Mouse (Mus musculus) forebrain, postnatal 0 days (tissue): ENCODE measurements at regions not wholly inside any gene's neighbourhood (a gene's known extent, or its start where the extent isn't known, plus 50 kb on each side); places are given as distances from the start of the nearest gene placed in this dataset.

Experiments
- ATAC-seq: fragments of 200-750 bp; cut with Nextera tagmentation; 2 replicates; pipeline ENCODE4 v1.8.0; 2017; ENCODE audit warnings: mild to moderate bottlenecking, moderate library complexity
- DNase-seq: peaks from one replicate; pipeline ENCODE4 v3.0.0-alpha.2; 2015
- H3K27ac ChIP-seq: fragments of 300-500 bp; sonication (generic); 2 replicates; pipeline ENCODE4 v1.5.1; 2014; ENCODE audit warnings: low read depth, mild to moderate bottlenecking, antibody characterized with exemption, low read length, moderate library complexity, mixed read lengths
- H3K27me3 ChIP-seq: fragments of 300-500 bp; sonication (generic); 2 replicates; pipeline ENCODE4 v1.6.1; 2014; ENCODE audit warnings: mild to moderate bottlenecking, low read length, mixed read lengths; ENCODE audit not compliant: insufficient read depth
- H3K36me3 ChIP-seq: fragments of 300-500 bp; sonication (generic); 2 replicates; pipeline ENCODE4 v1.6.1; 2014; ENCODE audit warnings: mild to moderate bottlenecking, moderate library complexity; ENCODE audit not compliant: insufficient read depth
- H3K4me1 ChIP-seq: fragments of 300-500 bp; sonication (generic); 2 replicates; pipeline ENCODE4 v1.6.1; 2014; ENCODE audit warnings: antibody characterized with exemption; ENCODE audit not compliant: insufficient read depth
- H3K4me2 ChIP-seq: fragments of 300-500 bp; sonication (generic); 2 replicates; pipeline ENCODE4 v1.6.1; 2014; ENCODE audit warnings: low read depth, mild to moderate bottlenecking, moderate library complexity
- H3K4me3 ChIP-seq: fragments of 300-500 bp; sonication (generic); 2 replicates; pipeline ENCODE4 v1.5.1; 2014; ENCODE audit warnings: low read depth, low read length, mixed read lengths
- H3K9ac ChIP-seq: fragments of 300-500 bp; sonication (generic); 2 replicates; pipeline ENCODE4 v1.6.1; 2014; ENCODE audit warnings: mild to moderate bottlenecking
- H3K9me3 ChIP-seq: fragments of 300-500 bp; sonication (generic); 2 replicates; pipeline ENCODE4 v1.6.1; 2016; ENCODE audit warnings: low read length
- CTCF ChIP-seq: sonication (generic); IDR thresholded peaks from 2 replicates; pipeline ENCODE4 v1.5.1; 2016; ENCODE audit warnings: antibody characterized with exemption, control low read depth, low read depth
- WGBS: fragments of 180-500 bp; shearing (Covaris S2); extraction: QIAGEN DNeasy Blood & Tissue Kit; methylation state at CpG from one replicate; pipeline ENCODE4 v1.1.7; 2014; 5-methylcytosine and 5-hydroxymethylcytosine counted together

DNA sequence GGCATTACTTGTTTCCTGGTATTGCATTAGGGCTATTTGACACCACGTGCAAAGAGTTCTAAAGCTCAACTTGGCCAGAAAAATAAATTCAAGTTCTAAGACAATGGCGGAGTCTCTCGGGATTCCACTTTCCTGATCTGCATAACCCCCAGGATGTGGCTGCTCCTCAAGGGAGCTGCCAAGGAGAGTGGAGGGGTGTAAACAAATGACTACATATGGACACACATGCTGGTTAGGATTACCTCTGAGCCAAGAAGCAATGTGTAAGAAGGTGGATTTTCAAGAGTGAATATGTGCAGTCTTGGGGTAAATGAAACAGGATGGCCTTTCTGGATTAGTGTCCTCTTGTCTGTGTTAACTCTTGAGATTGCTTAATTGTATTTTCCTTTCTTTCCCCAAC lies 88.2 kb upstream of the Pdcd1 start:
- no peak overlapping the region for H3K4me2 ChIP-seq
- no peak overlapping the region for H3K9ac ChIP-seq
- H3K4me1 ChIP-seq: no peaks in the 10 kb centered on the region
- ATAC-seq: no peak
- no peak overlapping the region for H3K4me3 ChIP-seq
- no peak for DNase-seq
- no peak for TF ChIP-seq CTCF
- WGBS: 50% methylated on average over 3 of the region's 3 CpGs
- H3K27me3 ChIP-seq: no peaks in the 10 kb centered on the region
- no peaks in the 10 kb centered on the region for H3K36me3 ChIP-seq
- no peak overlapping the region for H3K27ac ChIP-seq
- H3K9me3 ChIP-seq: no peaks in the 10 kb centered on the region

- WGBS: 60% methylated on average over 5 of the region's 5 CpGs
- H3K36me3 ChIP-seq: no peaks in the 10 kb centered on the region
- no peak overlapping the region for H3K9ac ChIP-seq
- peak; percentile 77 for TF ChIP-seq CTCF
- no peak overlapping the region for H3K4me3 ChIP-seq
- DNase-seq: peak; percentile 81
- H3K4me1 ChIP-seq: no peaks in the 10 kb centered on the region
- no peak overlapping the region for H3K27ac ChIP-seq
- H3K4me2 ChIP-seq: no peak overlapping the region
- H3K9me3 ChIP-seq: no peaks in the 10 kb centered on the region
- no peaks in the 10 kb centered on the region for H3K27me3 ChIP-seq
- no peak for ATAC-seq
These were observed 87.2 kb upstream of the Pdcd1 start for GRCm38 (mm10) chr1:94139445-94140062.

DNA sequence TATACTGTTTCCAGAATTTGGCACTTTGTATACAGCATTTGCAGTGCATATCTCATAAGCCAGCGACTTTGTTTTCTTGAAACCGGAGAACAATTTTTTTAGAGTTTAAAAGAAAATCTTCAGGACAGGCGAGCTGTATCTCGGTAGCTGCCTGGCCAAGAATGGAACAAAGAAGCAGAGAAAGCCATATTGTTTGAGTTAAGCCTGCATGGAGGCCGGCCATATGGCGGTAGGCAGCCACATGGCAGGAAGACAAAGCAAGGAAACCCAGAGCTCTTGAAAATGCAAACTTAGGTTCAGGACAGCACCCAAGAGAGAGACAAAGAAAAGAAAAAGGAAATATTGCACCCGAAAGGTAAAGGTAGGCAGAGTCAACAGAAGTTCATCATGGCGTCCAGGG lies 84.4 kb upstream of the Pdcd1 start:
- ATAC-seq: peak; percentile 84
- TF ChIP-seq CTCF: no peak
- Histone ChIP-seq H3K36me3 (no peaks in the 10 kb centered on the region), H3K9me3 (no peaks in the 10 kb centered on the region), H3K27me3 (no peaks in the 10 kb centered on the region), H3K4me1 (no peaks in the 10 kb centered on the region), H3K4me2 (no peak overlapping the region), H3K9ac (no peak overlapping the region), H3K4me3 (no peak overlapping the region), H3K27ac (peak overlapping the region; percentile 45; the same call in 1 of the 2 replicates)
- 58% methylated on average over 8 of the region's 8 CpGs for WGBS
- DNase-seq: peak; percentile 70
